Mouse (Mus musculus) mesoderm, embryonic 11.5 days (tissue): ENCODE results near the gene Gm4297.
"Not testable (repeated sequence)": the region's sequence is repeated elsewhere in the genome, so short reads cannot be mapped to it uniquely, and the experiment has no call there.

Experiments
- DNase-seq: peaks from one replicate; pipeline ENCODE4 v3.0.0-alpha.2; 2012; ENCODE audit warnings: low read depth, low spot score

The Gm4297 gene

DNA sequence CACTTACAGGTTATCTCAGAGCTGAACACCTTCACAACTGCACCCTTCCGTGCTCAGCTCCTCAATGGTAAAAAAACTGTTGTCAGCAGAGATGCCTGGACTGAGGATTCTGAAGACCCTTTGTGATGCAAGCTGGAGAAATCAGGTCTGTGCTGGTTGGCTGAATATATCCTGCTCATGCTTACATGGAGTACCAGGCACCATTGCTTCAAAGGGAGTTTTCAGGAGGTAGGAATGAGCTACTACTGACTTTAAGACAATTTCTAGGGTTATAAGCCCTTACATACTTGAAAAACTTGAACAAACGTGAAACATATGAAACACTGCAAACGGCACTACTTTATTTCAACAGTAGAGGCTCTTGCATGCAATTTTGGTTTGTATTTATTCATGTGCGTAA is at the start of gene Gm4297:
Gene Gm4297, minus strand, starts transcription at position 101 of the 400 bp plus-strand sequence.
- DNase-seq, result not testable (repeated sequence)
